Mouse (Mus musculus) myocyte (in vitro differentiated cells): ENCODE data around the gene Svop.

Source experiments
- CEBPB ChIP-seq: IDR thresholded peaks from 2 replicates; pipeline ENCODE4 v1.6.1; 2011; ENCODE audit warnings: mild to moderate bottlenecking, moderate library complexity; ENCODE audit not compliant: poor library complexity, insufficient read depth, severe bottlenecking
- E2F4 ChIP-seq: IDR thresholded peaks from one replicate; pipeline ENCODE4 v1.6.1; 2011; ENCODE audit warnings: mild to moderate bottlenecking, control low read depth, moderate library complexity; ENCODE audit not compliant: insufficient read depth
- MAX ChIP-seq: IDR thresholded peaks from one replicate; pipeline ENCODE4 v1.6.1; 2011; ENCODE audit warnings: low read depth, mild to moderate bottlenecking, control low read depth
- MYOD1 ChIP-seq, 3 experiments: IDR thresholded peaks; one replicate each; pipeline ENCODE4 v1.6.1; 2011; ENCODE audit warnings: control low read depth in 2 of 3, low read depth in 2 of 3, mild to moderate bottlenecking in 2 of 3, moderate library complexity in 1 of 3; ENCODE audit not compliant: insufficient read length in 2 of 3, control insufficient read depth in 1 of 3
- MYOG ChIP-seq, 3 experiments: IDR thresholded peaks; one replicate each; pipeline ENCODE4 v1.6.1; 2011; ENCODE audit warnings: control low read depth in 2 of 3, low read depth in 2 of 3, mild to moderate bottlenecking in 2 of 3; ENCODE audit not compliant: insufficient read length in 2 of 3, control insufficient read depth in 1 of 3, insufficient read depth in 1 of 3
- POLR2A ChIP-seq: IDR thresholded peaks from one replicate; pipeline ENCODE4 v1.6.1; 2011; ENCODE audit warnings: low read depth, mild to moderate bottlenecking, control low read depth, moderate library complexity; ENCODE audit not compliant: insufficient read length
- POLR2AphosphoS2 ChIP-seq: IDR thresholded peaks from one replicate; pipeline ENCODE4 v1.6.1; 2011; ENCODE audit warnings: low read depth, control low read depth; ENCODE audit not compliant: insufficient read length
- REST ChIP-seq: IDR thresholded peaks from one replicate; pipeline ENCODE4 v1.6.1; 2011; ENCODE audit warnings: mild to moderate bottlenecking, control low read depth, moderate library complexity; ENCODE audit not compliant: insufficient read depth, insufficient read length
- SRF ChIP-seq: IDR thresholded peaks from one replicate; pipeline ENCODE4 v1.6.1; 2011; ENCODE audit warnings: low read depth; ENCODE audit not compliant: control insufficient read depth, insufficient read length
- TCF12 ChIP-seq: IDR thresholded peaks from one replicate; pipeline ENCODE4 v1.6.1; 2011; ENCODE audit warnings: mild to moderate bottlenecking, control low read depth; ENCODE audit not compliant: poor library complexity, insufficient read depth, severe bottlenecking
- TCF3 ChIP-seq: IDR thresholded peaks from one replicate; pipeline ENCODE4 v1.6.1; 2011; ENCODE audit warnings: low read depth, control low read depth; ENCODE audit not compliant: insufficient read length
- USF1 ChIP-seq: IDR thresholded peaks from one replicate; pipeline ENCODE4 v1.6.1; 2011; ENCODE audit warnings: low read depth, mild to moderate bottlenecking, control low read depth, moderate library complexity

- TF ChIP-seq E2F4: no peak
- TF ChIP-seq POLR2A: no peak
- TF ChIP-seq POLR2AphosphoS2: no peak
- no peak for TF ChIP-seq TCF12
- TF ChIP-seq MYOD1 (IDR thresholded peaks at IDR 0.05; ENCODE audit: control insufficient read depth in 1 of 3, insufficient read length in 2 of 3, low read depth in 2 of 3): no peak
- no peak for TF ChIP-seq MAX
- TF ChIP-seq REST: no peak
- no peak for TF ChIP-seq MYOG (IDR thresholded peaks at IDR 0.05; ENCODE audit: control insufficient read depth in 1 of 3, insufficient read depth in 1 of 3, insufficient read length in 2 of 3, low read depth in 2 of 3)
- no peak for TF ChIP-seq USF1
- TF ChIP-seq CEBPB: no peak
- TF ChIP-seq SRF: no peak
- no peak for TF ChIP-seq TCF3
Measured at GRCm38 (mm10) chr5:113980511-113980910, 110.9 kb downstream of the Svop start.
